Mouse (Mus musculus) liver, embryonic 14.5 days (tissue): ENCODE data around the gene Wipf1.

Experiments used
- CTCF ChIP-seq: IDR thresholded peaks from 2 replicates; pipeline ENCODE4 v1.5.1; 2016; ENCODE audit warnings: antibody characterized with exemption, low read depth, control low read depth
- EP300 ChIP-seq: IDR thresholded peaks from 2 replicates; pipeline ENCODE4 v1.6.1; 2016; ENCODE audit warnings: antibody characterized with exemption, low read depth

- no peak for TF ChIP-seq CTCF
- no peak for TF ChIP-seq EP300
Observed at GRCm38 (mm10) chr2:73466481-73466880, 63.1 kb downstream of the Wipf1 start.
